ENCODE assay signal across 10 mouse cellular contexts in the genomic region with DNA sequence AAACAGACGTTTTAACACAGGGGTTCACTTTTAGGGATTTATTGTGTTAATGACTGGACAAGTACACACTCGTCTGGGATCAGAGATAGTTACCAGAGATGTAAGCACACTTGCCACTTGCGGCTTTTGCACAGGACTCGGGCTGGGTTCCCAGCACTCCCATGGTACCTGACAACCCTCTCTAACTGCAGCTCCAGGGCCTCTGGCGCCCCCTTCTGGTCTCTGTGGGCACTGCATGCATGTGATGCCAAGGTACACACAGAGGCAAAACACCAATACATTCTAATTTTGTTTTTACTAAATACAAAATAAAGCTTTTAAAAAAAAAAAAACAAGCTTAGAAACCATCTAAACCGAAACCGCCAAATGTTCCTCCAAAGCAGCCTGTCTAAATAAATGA. TPM values are rescaled to one million over a fixed set of nuclear protein-coding genes. Genes with fewer than 3 reads are reported as not detected.
DNase-seq lines count a peak whose midpoint lies in the region; ATAC-seq and TF ChIP-seq lines count a peak whose summit lies in the region.
"Had no signal": no experiment of that assay in that cellular context is flagged by ENCODE, and none has a peak within 500 bp of the region (broad histone marks: within the 10 kb centered on the region; RNA-seq: fewer than 3 reads in every experiment).

No protein-coding gene starts in this region.

- no peak for TF ChIP-seq POLR2A in olfactory bulb, adult 2 months (IDR thresholded peaks at IDR 0.05; ENCODE audit: insufficient read depth, low read depth, low read length)

- no peaks in the 10 kb centered on the region for H3K36me3 ChIP-seq in kidney, postnatal 0 days (ENCODE audit: insufficient read depth, low read length)

- no peaks in the 10 kb centered on the region for H3K9me3 ChIP-seq in kidney, postnatal 0 days (replicated peaks; ENCODE audit: low read length)

- 83% methylated on average over 7 of the region's 7 CpGs for WGBS in kidney, postnatal 0 days
- WGBS in olfactory bulb, adult 2 months: 88% methylated on average over 7 of the region's 7 CpGs

- no peak for ATAC-seq in kidney, postnatal 0 days (replicated peaks; ENCODE audit: low FRiP score, low read depth)
- no peak for ATAC-seq in erythroid progenitor cell, adult 5-6 weeks (replicated peaks; ENCODE audit: low FRiP score, poor library complexity, severe bottlenecking)

- H3K27ac ChIP-seq in kidney, postnatal 0 days: no peak overlapping the region
- no peak overlapping the region for H3K27ac ChIP-seq in olfactory bulb, adult 2 months (ENCODE audit: insufficient read depth, low read depth, low read length)

- peaks cover 32% of the 10 kb centered on the region for H3K4me1 ChIP-seq in kidney, postnatal 0 days (replicated peaks; ENCODE audit: insufficient read depth, low read length)
- peaks cover 16% of the 10 kb centered on the region; the same call in 1 of the 2 replicates for H3K4me1 ChIP-seq in olfactory bulb, adult 2 months (ENCODE audit: control insufficient read depth, insufficient read depth, low read length)

- peak; percentile 31 for DNase-seq in adrenal gland, postnatal 14 days
- no peak for DNase-seq in adrenal gland, adult 2 months
- DNase-seq in kidney, postnatal 0 days (ENCODE audit: low spot score): no peak
- no peak for DNase-seq in kidney, adult 8-10 months
- DNase-seq in right cerebral cortex, postnatal 4 days: peak; percentile 17
- DNase-seq in right cerebral cortex, adult 2 months (ENCODE audit: low spot score in 2 of 2): no peak
- DNase-seq: lung, postnatal 10 days had no signal

- H3K4me2 ChIP-seq in kidney, postnatal 0 days (ENCODE audit: low read length): no peak overlapping the region

- no peaks in the 10 kb centered on the region for H3K27me3 ChIP-seq in kidney, postnatal 0 days (ENCODE audit: insufficient read depth, low read length)

- H3K4me3 ChIP-seq in kidney, postnatal 0 days (replicated peaks; ENCODE audit: low read depth, low read length): no peak overlapping the region
- H3K4me3 ChIP-seq in olfactory bulb, adult 2 months (ENCODE audit: insufficient read depth, low read depth, low read length): no peak overlapping the region
- H3K4me3 ChIP-seq: erythroblast, embryonic 14.5 days had no signal

- peak; percentile 44 for TF ChIP-seq CTCF in kidney, postnatal 0 days (IDR thresholded peaks at IDR 0.05; ENCODE audit: low read depth)
- peak; percentile 28; the same call in 1 of the 2 replicates for TF ChIP-seq CTCF in olfactory bulb, adult 2 months (IDR thresholded peaks at IDR 0.05; ENCODE audit: insufficient read depth, low read depth, low read length)

- H3K9ac ChIP-seq in kidney, postnatal 0 days (ENCODE audit: low read depth, low read length): no peak overlapping the region

RNA-seq across cellular contexts. Expression of a gene that starts 58.4 kb away (rescaled TPM):
- total RNA-seq in adrenal gland, postnatal 14 days (2021): 14.0 and 15.8 TPM in 2 replicates
- 10 to 100 TPM; 13.3 to 13.9 TPM for total RNA-seq in adrenal gland, adult 2 months (2021)
- polyA plus RNA-seq in adrenal gland, adult 2 months (2012; rRNA removed): 10.8 and 11.3 TPM in 2 replicates
- 19.2 and 20.7 TPM in 2 replicates for polyA plus RNA-seq in kidney, postnatal 0 days (2015; fragmentation: Nextera tagmentation; extraction: Ambion mirVana)
- not detected in 2 replicates for polyA plus RNA-seq in olfactory bulb, adult 2 months (2012; ENCODE audit: insufficient read depth, insufficient read length, low replicate concordance, missing spikeins)
- total RNA-seq in erythroid progenitor cell, adult 5-6 weeks (2015; ENCODE audit: low replicate concordance): 2.5 and 5.0 TPM in 2 replicates
- 1.5 and 2.3 TPM in 2 replicates for total RNA-seq in erythroid progenitor cell, adult 5-6 weeks (2017; ENCODE audit: low replicate concordance)
- polyA plus RNA-seq: erythroblast, embryonic 14.5 days had no signal

Comparison
In these comparisons a context has a peak if more than half of its experiments do, and no peak if none do; other contexts are left out.
1. DNase-seq: peak in adrenal gland, postnatal 14 days (single experiment) and right cerebral cortex, postnatal 4 days (single experiment); none in adrenal gland, adult 2 months (single experiment), kidney, postnatal 0 days (single experiment), kidney, adult 8-10 months (0 of 2) and right cerebral cortex, adult 2 months (0 of 2).